Mouse (Mus musculus) megakaryocyte, embryonic 14.5 days (primary cell): Measurements from ENCODE around the gene Fhl5.

Source experiments
- FLI1 ChIP-seq: IDR thresholded peaks from 2 replicates; pipeline ENCODE4 v1.6.1; 2012; ENCODE audit warnings: low read length, inconsistent platforms, mixed read lengths
- GATA1 ChIP-seq: IDR thresholded peaks from 3 replicates; pipeline ENCODE4 v1.6.1; 2012; ENCODE audit warnings: mixed read lengths, low read length, inconsistent platforms, borderline replicate concordance

GRCm38 (mm10) chr4:25221927-25222326, 20.7 kb downstream of the Fhl5 start:
- TF ChIP-seq FLI1 (no peak), GATA1 (no peak)
